13 mouse cellular contexts compared by ENCODE assay signal in the genomic region with DNA sequence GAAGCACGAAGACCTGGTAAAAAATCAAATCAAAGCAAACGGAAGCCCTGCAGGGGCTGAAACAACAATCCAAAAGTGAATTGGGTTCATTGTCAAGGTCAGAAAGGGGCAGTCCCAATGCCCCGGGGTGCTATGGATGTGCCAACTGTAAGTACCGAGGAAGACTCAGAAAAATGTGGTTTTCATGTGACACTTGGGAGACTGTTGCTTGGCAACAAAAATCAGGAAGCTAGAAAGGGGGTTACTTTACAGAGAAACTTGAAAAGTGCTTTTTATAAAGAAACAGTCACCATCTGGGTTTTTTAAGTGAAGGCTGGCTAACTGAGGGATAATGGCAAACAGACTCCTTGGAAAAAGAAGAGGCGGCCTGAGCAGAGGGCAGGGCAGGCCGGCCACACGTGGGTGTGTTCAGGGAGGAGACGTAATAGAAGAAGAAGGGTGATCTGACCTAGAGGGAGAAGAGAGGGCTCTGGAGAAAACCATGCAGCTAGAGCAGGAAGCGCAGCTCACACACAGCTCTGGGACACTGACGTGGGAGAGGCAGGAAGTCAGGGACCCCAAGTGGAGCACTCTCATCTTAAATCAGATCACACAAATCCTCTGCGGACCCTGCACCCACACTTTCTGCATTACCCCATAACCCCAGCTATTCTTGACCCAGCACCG.
DNase-seq lines count a peak whose midpoint lies in the region; ATAC-seq and TF ChIP-seq lines count a peak whose summit lies in the region.
"Had no signal": no experiment of that assay in that cellular context is flagged by ENCODE, and none has a peak within 500 bp of the region (broad histone marks: within the 10 kb centered on the region; RNA-seq: fewer than 3 reads in every experiment).

No protein-coding gene starts in this region.

- peak; percentile 62 for ATAC-seq in kidney, embryonic 14.5 days (ENCODE audit: low FRiP score, low TSS enrichment)
- peak; percentile 66 to 69; a peak in 3 of 4 replicates for ATAC-seq in hematopoietic stem cell, adult 5-6 weeks (replicated peaks in 1 of 2; ENCODE audit: insufficient read depth in 1 of 2, low FRiP score in 2 of 2, low TSS enrichment in 1 of 2, low read depth in 1 of 2, poor library complexity in 2 of 2, severe bottlenecking in 2 of 2)
- ATAC-seq: forebrain, embryonic 14.5 days; intestine, postnatal 0 days had no signal

- H3K4me3 ChIP-seq in kidney, embryonic 14.5 days (ENCODE audit: low read length), result no peak overlapping the region
- H3K4me3 ChIP-seq in E14TG2a.4 (replicated peaks; ENCODE audit: low read length), result peak overlapping the region; percentile 56

- no peaks in the 10 kb centered on the region for H3K36me3 ChIP-seq in kidney, embryonic 14.5 days (ENCODE audit: control insufficient read depth, insufficient read depth, low read length)
- no peaks in the 10 kb centered on the region for H3K36me3 ChIP-seq in E14TG2a.4 (ENCODE audit: insufficient read depth, low read length)

- H3K4me2 ChIP-seq in kidney, embryonic 14.5 days (replicated peaks; ENCODE audit: low read depth, low read length), result no peak overlapping the region; the same call in 1 of the 2 replicates

- no peak overlapping the region for H3K27ac ChIP-seq in kidney, embryonic 14.5 days (ENCODE audit: low read depth, low read length)

- no peaks in the 10 kb centered on the region for H3K9me3 ChIP-seq in kidney, embryonic 14.5 days (ENCODE audit: control insufficient read depth, low read length)
- no peaks in the 10 kb centered on the region for H3K9me3 ChIP-seq in E14TG2a.4 (ENCODE audit: low read length)

- H3K4me1 ChIP-seq in kidney, embryonic 14.5 days (ENCODE audit: control insufficient read depth, insufficient read depth, low read length), result peaks cover 12% of the 10 kb centered on the region
- H3K4me1 ChIP-seq in E14TG2a.4 (replicated peaks; ENCODE audit: low read depth, low read length), result peaks cover 20% of the 10 kb centered on the region

- 32% methylated on average over 12 of the region's 12 CpGs for WGBS in kidney, embryonic 14.5 days

- H3K27me3 ChIP-seq in kidney, embryonic 14.5 days (ENCODE audit: control insufficient read depth, insufficient read depth, low read length), result no peaks in the 10 kb centered on the region
- peaks cover 6% of the 10 kb centered on the region; the same call in 1 of the 2 replicates for H3K27me3 ChIP-seq in E14TG2a.4 (ENCODE audit: insufficient read depth, low read length)
- H3K27me3 ChIP-seq: CH12.LX had no signal

- DNase-seq in kidney, postnatal 14 days, result no peak
- DNase-seq in R1 (ENCODE audit: low read depth, low spot score), result peak; percentile 19
- no peak for DNase-seq in cerebellum, adult 11 months
- no peak for DNase-seq in ovary, postnatal 14 days (ENCODE audit: low spot score)
- DNase-seq: adrenal gland, postnatal 14 days; heart, postnatal 4 days; thymus, postnatal 25 days had no signal

- no peak for TF ChIP-seq CTCF in E14TG2a.4 (conservative IDR thresholded peaks at IDR 0.05; ENCODE audit: low read length)

- no peak overlapping the region for H3K9ac ChIP-seq in kidney, embryonic 14.5 days (ENCODE audit: low read depth, low read length)
